Mouse (Mus musculus): ENCODE measurements around the gene Yars.

The Yars gene

GRCm38 (mm10) chr4:129189542-129190519 is at the start of gene Yars, which contains the start of gene S100pbp:
Gene Yars, plus strand, starts transcription at chr4:129189760.
Gene S100pbp, minus strand, starts transcription at chr4:129189727.
- peak; percentile 97 for DNase-seq (ENCODE audit: low read depth, low spot score)

- no peak for DNase-seq (ENCODE audit: low read depth, low spot score)
These were observed 48.8 kb upstream of the Yars start for GRCm38 (mm10) chr4:129140808-129141207.

GRCm38 (mm10) chr4:129141560-129142438 is 47.8 kb upstream of the Yars start:
- no peak for DNase-seq (ENCODE audit: low read depth, low spot score)

- no peak for DNase-seq (ENCODE audit: low read depth, low spot score)
These were observed 47.0 kb upstream of the Yars start for GRCm38 (mm10) chr4:129142439-129143045.

GRCm38 (mm10) chr4:129143509-129143908 is 46.1 kb upstream of the Yars start:
- DNase-seq (ENCODE audit: low read depth, low spot score) = no peak

- no peak for DNase-seq (ENCODE audit: low read depth, low spot score)
These were observed 44.9 kb upstream of the Yars start for GRCm38 (mm10) chr4:129144401-129145367.

- DNase-seq (ENCODE audit: low read depth, low spot score) = no peak
These were observed 44.1 kb upstream of the Yars start for GRCm38 (mm10) chr4:129145411-129145810.

- no peak for DNase-seq (ENCODE audit: low read depth, low spot score)
These were observed 43.6 kb upstream of the Yars start for GRCm38 (mm10) chr4:129145943-129146342.

- no peak for DNase-seq (ENCODE audit: low read depth, low spot score)
These were observed 43.2 kb upstream of the Yars start for GRCm38 (mm10) chr4:129146392-129146791.

GRCm38 (mm10) chr4:129147552-129148103 is 41.9 kb upstream of the Yars start:
- no peak for DNase-seq (ENCODE audit: low read depth, low spot score)

GRCm38 (mm10) chr4:129149321-129149720 is 40.2 kb upstream of the Yars start:
- DNase-seq (ENCODE audit: low read depth, low spot score) = no peak

GRCm38 (mm10) chr4:129151276-129151811 is 38.2 kb upstream of the Yars start:
- DNase-seq (ENCODE audit: low read depth, low spot score) = no peak

GRCm38 (mm10) chr4:129157541-129157940 is 32.0 kb upstream of the Yars start:
- no peak for DNase-seq (ENCODE audit: low read depth, low spot score)

- DNase-seq (ENCODE audit: low read depth, low spot score) = no peak
These were observed 31.0 kb upstream of the Yars start for GRCm38 (mm10) chr4:129158549-129158948.

GRCm38 (mm10) chr4:129161076-129161475 is 28.5 kb upstream of the Yars start:
- DNase-seq (ENCODE audit: low read depth, low spot score) = no peak

- DNase-seq (ENCODE audit: low read depth, low spot score) = no peak
These were observed 27.8 kb upstream of the Yars start for GRCm38 (mm10) chr4:129161581-129162255.

GRCm38 (mm10) chr4:129172529-129172928 is 17.0 kb upstream of the Yars start:
- no peak for DNase-seq (ENCODE audit: low read depth, low spot score)

- DNase-seq (ENCODE audit: low read depth, low spot score) = no peak
These were observed 10.0 kb upstream of the Yars start for GRCm38 (mm10) chr4:129179560-129179959.

GRCm38 (mm10) chr4:129188041-129188659 is 1.4 kb upstream of the Yars start:
- no peak for DNase-seq (ENCODE audit: low read depth, low spot score)
